Comparison of ENCODE assay signal across 17 mouse cellular contexts in the genomic region with DNA sequence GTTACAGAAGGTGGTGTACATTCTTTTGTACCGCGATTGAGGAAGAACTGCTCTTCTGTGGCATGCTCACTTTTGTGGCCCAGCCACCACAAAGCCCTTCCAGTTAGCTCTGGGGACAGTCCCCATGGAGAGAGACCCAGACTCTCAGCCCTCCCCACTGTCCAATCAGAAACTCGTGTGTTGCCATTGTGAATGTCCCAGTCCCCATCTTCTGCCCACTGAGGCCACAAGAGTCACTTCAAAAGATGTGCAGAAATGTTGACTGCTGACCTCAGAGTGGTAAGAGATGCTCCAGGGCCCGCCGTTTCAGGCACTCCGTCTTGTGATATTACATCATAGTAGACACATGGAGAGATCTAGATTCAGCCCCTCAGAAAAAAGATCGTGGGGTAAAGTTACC.
"Had no signal": no experiment of that assay in that cellular context is flagged by ENCODE, and none has a peak within 500 bp of the region (broad histone marks: within the 10 kb centered on the region; RNA-seq: fewer than 3 reads in every experiment).

No protein-coding gene starts in this region.

- H3K36me3 ChIP-seq: neural tube, embryonic 12.5 days; neural tube, embryonic 13.5 days; neural tube, embryonic 15.5 days; stomach, embryonic 15.5 days had no signal

- H3K27ac ChIP-seq: neural tube, embryonic 12.5 days; neural tube, embryonic 13.5 days; neural tube, embryonic 15.5 days; stomach, embryonic 15.5 days; stomach, postnatal 0 days had no signal

- H3K4me3 ChIP-seq: neural tube, embryonic 12.5 days; neural tube, embryonic 13.5 days; neural tube, embryonic 15.5 days; stomach, embryonic 15.5 days had no signal

- H3K9ac ChIP-seq: neural tube, embryonic 12.5 days; neural tube, embryonic 13.5 days; neural tube, embryonic 15.5 days; stomach, embryonic 15.5 days had no signal

- H3K4me2 ChIP-seq: neural tube, embryonic 12.5 days; neural tube, embryonic 13.5 days; neural tube, embryonic 15.5 days; stomach, embryonic 15.5 days had no signal

- DNase-seq: retina, postnatal 1 day; right cerebral cortex, adult 18-20 months; right cerebral cortex, postnatal 14 days; right cerebral cortex, postnatal 25 days; right cerebral cortex, postnatal 4 days; spleen, adult 18-20 months; thymus, adult 18-20 months; thymus, adult 2 months; thymus, postnatal 14 days; thymus, postnatal 25 days; thymus, postnatal 36 days; thymus, postnatal 4 days had no signal

- H3K9me3 ChIP-seq: neural tube, embryonic 12.5 days; neural tube, embryonic 13.5 days; neural tube, embryonic 15.5 days; stomach, embryonic 15.5 days had no signal

- H3K27me3 ChIP-seq: neural tube, embryonic 12.5 days; neural tube, embryonic 13.5 days; neural tube, embryonic 15.5 days; stomach, embryonic 15.5 days had no signal

- H3K4me1 ChIP-seq: neural tube, embryonic 12.5 days; neural tube, embryonic 13.5 days; neural tube, embryonic 15.5 days; stomach, embryonic 15.5 days had no signal
